Mouse (Mus musculus) CH12.LX (cell line): ENCODE measurements around the gene Il18.

ENCODE experiments used
- CTCF ChIP-seq, 2 experiments: IDR thresholded peaks in 1 of 2; conservative IDR thresholded peaks in 1 of 2; 2 replicates each; pipeline ENCODE4 v1.5.1; 2011 to 2012; ENCODE audit warnings: low read depth in 2 of 2, low read length in 2 of 2, improper control_type of control experiment in 1 of 2, inconsistent platforms in 1 of 2, mild to moderate bottlenecking in 1 of 2, moderate library complexity in 1 of 2
- ETS1 ChIP-seq: conservative IDR thresholded peaks from 2 replicates; pipeline ENCODE4 v1.6.1; 2012; ENCODE audit warnings: low read depth, mild to moderate bottlenecking, inconsistent platforms, low read length, improper control_type of control experiment, moderate library complexity
- GABPA ChIP-seq: IDR thresholded peaks from 2 replicates; pipeline ENCODE4 v1.6.1; 2012; ENCODE audit warnings: low read depth, low read length, improper control_type of control experiment, inconsistent platforms; ENCODE audit not compliant: insufficient replicate concordance
- JUND ChIP-seq: conservative IDR thresholded peaks from 2 replicates; pipeline ENCODE4 v1.6.1; 2011; ENCODE audit warnings: low read depth, low read length, improper control_type of control experiment
- MAFK ChIP-seq: IDR thresholded peaks from 2 replicates; pipeline ENCODE4 v1.6.1; 2011; ENCODE audit warnings: low read length, improper control_type of control experiment; ENCODE audit not compliant: insufficient replicate concordance
- MAX ChIP-seq: IDR thresholded peaks from 2 replicates; pipeline ENCODE4 v1.6.1; 2011; ENCODE audit warnings: low read length, improper control_type of control experiment
- MEF2A ChIP-seq: IDR thresholded peaks from 2 replicates; pipeline ENCODE4 v1.6.1; 2014; ENCODE audit warnings: low read depth, mild to moderate bottlenecking, inconsistent platforms, low read length, improper control_type of control experiment, borderline replicate concordance
- MYC ChIP-seq: IDR thresholded peaks from 2 replicates; pipeline ENCODE4 v1.6.1; 2011; ENCODE audit warnings: low read depth, mild to moderate bottlenecking, improper control_type of control experiment, low read length
- POLR2A ChIP-seq: IDR thresholded peaks from 2 replicates; pipeline ENCODE4 v1.6.1; 2011; ENCODE audit warnings: low read depth, mild to moderate bottlenecking, improper control_type of control experiment, low read length
- POLR2AphosphoS2 ChIP-seq: IDR thresholded peaks from 2 replicates; pipeline ENCODE4 v1.6.1; 2011; ENCODE audit warnings: low read depth, low read length, improper control_type of control experiment
- ZC3H11A ChIP-seq: IDR thresholded peaks from 2 replicates; pipeline ENCODE4 v1.6.1; 2012; ENCODE audit warnings: low read depth, mild to moderate bottlenecking, inconsistent platforms, low read length, improper control_type of control experiment
- ZNF384 ChIP-seq: IDR thresholded peaks from 2 replicates; pipeline ENCODE4 v1.6.1; 2012; ENCODE audit warnings: low read depth, low read length, improper control_type of control experiment, inconsistent platforms

DNA sequence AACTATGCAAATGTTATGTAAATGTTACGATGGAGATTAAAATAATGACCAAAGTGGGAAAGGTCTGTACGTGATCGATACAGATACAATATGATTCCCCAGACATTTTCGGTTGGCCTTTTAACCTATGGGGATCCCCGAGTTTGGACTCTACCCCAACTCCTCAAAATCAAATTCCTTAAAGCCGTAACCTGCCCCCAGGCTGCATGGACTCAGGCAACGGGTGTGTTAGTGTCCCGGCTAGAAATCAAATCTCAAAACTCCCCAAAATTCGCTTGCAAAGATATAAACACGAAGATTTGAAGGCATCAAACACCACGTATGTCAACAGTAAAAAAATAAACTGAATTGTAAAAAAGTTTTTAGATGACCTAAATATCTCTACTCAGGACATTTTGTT is 61.5 kb downstream of the Il18 start:
- TF ChIP-seq CTCF (conservative IDR thresholded peaks at IDR 0.05 in 1 of 2, IDR thresholded peaks at IDR 0.05 in 1 of 2; ENCODE audit: low read depth in 2 of 2, low read length in 2 of 2) (no peak), MEF2A (no peak), POLR2AphosphoS2 (no peak), MAX (no peak), POLR2A (no peak), ETS1 (no peak), MAFK (no peak), ZC3H11A (no peak), ZNF384 (no peak), JUND (no peak), GABPA (no peak), MYC (no peak)
